Mouse (Mus musculus): Measurements from ENCODE around the gene Fam187a.

The Fam187a gene

GRCm38 (mm10) chr11:102894716-102895115, 9.7 kb downstream of the Fam187a start:
- no peak for DNase-seq (ENCODE audit: low spot score in 2 of 2)

- DNase-seq (ENCODE audit: low spot score in 2 of 2): no peak
Observed at GRCm38 (mm10) chr11:102895779-102896178, 10.8 kb downstream of the Fam187a start.

GRCm38 (mm10) chr11:102896641-102897040, 11.7 kb downstream of the Fam187a start:
- no peak for DNase-seq (ENCODE audit: low spot score in 2 of 2)

- DNase-seq (ENCODE audit: low spot score in 2 of 2): no peak
Observed at GRCm38 (mm10) chr11:102898408-102898807, 13.4 kb downstream of the Fam187a start.

- peak; percentile 59 to 74 for DNase-seq (ENCODE audit: low spot score in 2 of 2)
Observed at GRCm38 (mm10) chr11:102900763-102901162, 15.8 kb downstream of the Fam187a start, which contains the start of gene Gfap. TSS of gene Gfap (minus strand) at chr11:102900912.

- DNase-seq (ENCODE audit: low spot score in 2 of 2): no peak
Observed at GRCm38 (mm10) chr11:102901199-102901598, 16.2 kb downstream of the Fam187a start.

GRCm38 (mm10) chr11:102902107-102902506, 17.1 kb downstream of the Fam187a start:
- no peak for DNase-seq (ENCODE audit: low spot score in 2 of 2)

- no peak for DNase-seq (ENCODE audit: low spot score in 2 of 2)
Observed at GRCm38 (mm10) chr11:102903654-102904053, 18.7 kb downstream of the Fam187a start.

GRCm38 (mm10) chr11:102911376-102911775, 26.4 kb downstream of the Fam187a start:
- DNase-seq (ENCODE audit: low spot score in 2 of 2): no peak

GRCm38 (mm10) chr11:102915380-102915779, 30.4 kb downstream of the Fam187a start:
- DNase-seq (ENCODE audit: low spot score in 2 of 2): no peak

- no peak for DNase-seq (ENCODE audit: low spot score in 2 of 2)
Observed at GRCm38 (mm10) chr11:102918077-102918476, 33.1 kb downstream of the Fam187a start.

GRCm38 (mm10) chr11:102921491-102921890, 36.5 kb downstream of the Fam187a start:
- DNase-seq (ENCODE audit: low spot score in 2 of 2): no peak

GRCm38 (mm10) chr11:102924557-102925350, 39.8 kb downstream of the Fam187a start, which contains the start of gene Kif18b:
TSS of gene Kif18b (minus strand) at chr11:102925124.
- DNase-seq (ENCODE audit: low spot score in 2 of 2): peak; percentile 85 to 92

- DNase-seq (ENCODE audit: low spot score in 2 of 2): no peak
Observed at GRCm38 (mm10) chr11:102925351-102925717, 40.4 kb downstream of the Fam187a start.

- DNase-seq (ENCODE audit: low spot score in 2 of 2): no peak
Observed at GRCm38 (mm10) chr11:102930672-102931071, 45.7 kb downstream of the Fam187a start.

- no peak for DNase-seq (ENCODE audit: low spot score in 2 of 2)
Observed at GRCm38 (mm10) chr11:102936272-102936671, 51.3 kb downstream of the Fam187a start.
